8 mouse cellular contexts compared by ENCODE assay signal in the genomic region with DNA sequence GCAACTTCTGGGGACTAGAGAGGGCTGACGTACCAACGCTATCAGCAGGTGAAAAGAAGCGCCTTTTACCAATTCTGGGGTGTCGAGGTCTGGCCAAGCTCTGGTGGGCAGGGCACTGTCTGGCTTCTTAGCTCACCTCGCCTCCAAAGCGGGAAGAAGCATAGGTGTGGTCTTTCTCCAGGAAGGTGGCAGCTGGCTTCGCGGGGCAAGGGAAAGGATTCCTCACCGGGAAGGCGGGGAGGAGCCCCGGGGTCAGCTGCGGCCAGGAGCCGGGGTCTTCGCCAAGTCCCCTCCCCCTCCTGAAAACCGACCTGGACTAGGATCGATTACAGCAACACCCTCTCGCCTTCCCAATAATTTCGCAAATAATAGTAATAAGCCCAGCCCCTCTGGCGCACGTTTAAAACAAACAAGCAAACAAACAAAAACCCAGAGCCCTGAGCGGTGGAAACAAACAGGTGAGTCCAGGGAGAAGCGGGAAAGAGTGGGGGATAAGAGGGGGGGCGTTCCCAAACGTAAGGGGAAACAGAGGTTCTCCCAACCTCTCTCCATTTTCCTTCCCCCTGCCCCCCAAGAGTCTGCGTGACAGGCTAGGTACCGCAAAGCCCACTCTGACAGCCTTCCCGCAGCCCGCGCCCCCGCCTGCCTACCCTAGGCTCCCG.
DNase-seq lines count a peak whose midpoint lies in the region; ATAC-seq and TF ChIP-seq lines count a peak whose summit lies in the region.

No protein-coding gene starts in this region.

- TF ChIP-seq CTCF in heart, adult 2 months (IDR thresholded peaks at IDR 0.05): no peak
- no peak for TF ChIP-seq CTCF in kidney, adult 2 months (conservative IDR thresholded peaks at IDR 0.05; ENCODE audit: insufficient read depth, insufficient read length, low read depth, low read length)

- intact Hi-C loops in heart, adult 2 months (cut with DNase I): loop anchor here (2.0 to 10.0 kb wide), 5 partner anchors 63 to 1149 kb away; a partner anchor contains a TSS

- H3K27ac ChIP-seq in heart, adult 2 months: peak overlapping the region; percentile 99
- peak overlapping the region; percentile 94 for H3K27ac ChIP-seq in kidney, adult 2 months (ENCODE audit: insufficient read depth, low read depth, low read length)
- H3K27ac ChIP-seq in lung, embryonic 15.5 days: peak overlapping the region; percentile 76

- H3K4me1 ChIP-seq in heart, adult 2 months (ENCODE audit: control insufficient read depth, insufficient read depth, low read length): peaks cover 6% of the 10 kb centered on the region; the same call in 1 of the 2 replicates
- H3K4me1 ChIP-seq in kidney, adult 2 months (ENCODE audit: control insufficient read depth, insufficient read depth, low read length): peaks cover 6% of the 10 kb centered on the region; the same call in 1 of the 2 replicates
- peaks cover 26% of the 10 kb centered on the region for H3K4me1 ChIP-seq in lung, embryonic 15.5 days

- peak overlapping the region; percentile 99 for H3K9ac ChIP-seq in heart, adult 2 months (ENCODE audit: low read depth, low read length)
- peak overlapping the region; percentile 78 for H3K9ac ChIP-seq in lung, embryonic 15.5 days

- TF ChIP-seq EP300 in heart, adult 2 months (IDR thresholded peaks at IDR 0.05; ENCODE audit: insufficient read depth, low read depth, low read length): no peak

- 0 out of 2 replicates have a peak, but pooled peaks have one; percentile 4 for TF ChIP-seq POLR2A in heart, adult 2 months (IDR thresholded peaks at IDR 0.05; ENCODE audit: insufficient read depth, low read depth, low read length)
- TF ChIP-seq POLR2A in kidney, adult 2 months (IDR thresholded peaks at IDR 0.05; ENCODE audit: low read depth, low read length): peak; percentile 17

- peak overlapping the region; percentile 58 for H3K4me3 ChIP-seq in heart, adult 2 months
- peak overlapping the region; percentile 96 for H3K4me3 ChIP-seq in kidney, adult 2 months (ENCODE audit: insufficient read depth, low read depth, low read length)
- peak overlapping the region; percentile 85 for H3K4me3 ChIP-seq in lung, embryonic 15.5 days

- no peaks in the 10 kb centered on the region for H3K9me3 ChIP-seq in lung, embryonic 15.5 days

- peak overlapping the region; percentile 98 for H3K4me2 ChIP-seq in lung, embryonic 15.5 days

- peak; percentile 21 for DNase-seq in A20 (ENCODE audit: low read depth, low spot score)
- DNase-seq in adipocyte (ENCODE audit: low spot score): peak; percentile 56
- peak; percentile 49 for DNase-seq in embryo, embryonic 9.5 days (ENCODE audit: extremely low spot score)
- peak; percentile 70 to 77 for DNase-seq in heart, adult 2 months
- peak; percentile 77 for DNase-seq in kidney, adult 2 months
- peak; percentile 33 for DNase-seq in ovary, postnatal 10 days (ENCODE audit: low spot score)
- peak; percentile 44 for DNase-seq in urinary bladder, postnatal 14 days (ENCODE audit: low spot score)

- no peaks in the 10 kb centered on the region for H3K79me2 ChIP-seq in heart, adult 2 months (replicated peaks; ENCODE audit: control insufficient read depth, insufficient read depth, low read length)

- ATAC-seq in lung, embryonic 15.5 days (ENCODE audit: borderline replicate concordance, extremely low read depth, low FRiP score, low TSS enrichment): no peak; the same call in 1 of the 2 replicates

- H3K36me3 ChIP-seq in heart, adult 2 months (ENCODE audit: control insufficient read depth, insufficient read depth, low read length): peaks cover 12% of the 10 kb centered on the region
- H3K36me3 ChIP-seq in kidney, adult 2 months (ENCODE audit: control insufficient read depth, insufficient read depth, low read length): no peaks in the 10 kb centered on the region; the same call in 1 of the 2 replicates
- H3K36me3 ChIP-seq in lung, embryonic 15.5 days: no peaks in the 10 kb centered on the region

- under 1% methylated on average over 30 of the region's 31 CpGs for WGBS in heart, adult 2 months
- 1% methylated on average over 30 of the region's 31 CpGs for WGBS in kidney, adult 2 months
- 1% methylated on average over 31 of the region's 31 CpGs for WGBS in lung, embryonic 15.5 days

- no peaks in the 10 kb centered on the region for H3K27me3 ChIP-seq in heart, adult 2 months (ENCODE audit: control insufficient read depth, insufficient read depth, low read length)
- H3K27me3 ChIP-seq in kidney, adult 2 months (replicated peaks; ENCODE audit: control insufficient read depth, insufficient read depth, low read length): no peaks in the 10 kb centered on the region
- H3K27me3 ChIP-seq in lung, embryonic 15.5 days: peaks cover 3% of the 10 kb centered on the region; the same call in 1 of the 2 replicates

Comparison
In these comparisons a context has a peak if more than half of its experiments do, and no peak if none do; other contexts are left out.
1. DNase-seq: peak in every context shown above with its lines; median percentile 77 in kidney, adult 2 months; 74 in heart, adult 2 months; 56 in adipocyte; 49 in embryo, embryonic 9.5 days; 44 in urinary bladder, postnatal 14 days; 33 in ovary, postnatal 10 days; 21 in A20.